Mouse (Mus musculus) thymus, adult 2 months (tissue): ENCODE measurements around the gene Sptan1.

ENCODE experiments used
- CTCF ChIP-seq: fragments of 200-500 bp; IDR thresholded peaks from 2 replicates; pipeline ENCODE4 v1.5.1; 2012; ENCODE audit warnings: mild to moderate bottlenecking, control low read depth, low read length, moderate library complexity, borderline replicate concordance; ENCODE audit not compliant: control insufficient read depth, poor library complexity, insufficient read depth; ENCODE audit errors: extremely low read depth
- POLR2A ChIP-seq: fragments of 200-500 bp; IDR thresholded peaks from 2 replicates; pipeline ENCODE4 v1.6.1; 2012; ENCODE audit warnings: mild to moderate bottlenecking, low read length, control low read depth, moderate library complexity; ENCODE audit not compliant: control insufficient read depth, poor library complexity, insufficient read depth; ENCODE audit errors: extremely low read depth

DNA sequence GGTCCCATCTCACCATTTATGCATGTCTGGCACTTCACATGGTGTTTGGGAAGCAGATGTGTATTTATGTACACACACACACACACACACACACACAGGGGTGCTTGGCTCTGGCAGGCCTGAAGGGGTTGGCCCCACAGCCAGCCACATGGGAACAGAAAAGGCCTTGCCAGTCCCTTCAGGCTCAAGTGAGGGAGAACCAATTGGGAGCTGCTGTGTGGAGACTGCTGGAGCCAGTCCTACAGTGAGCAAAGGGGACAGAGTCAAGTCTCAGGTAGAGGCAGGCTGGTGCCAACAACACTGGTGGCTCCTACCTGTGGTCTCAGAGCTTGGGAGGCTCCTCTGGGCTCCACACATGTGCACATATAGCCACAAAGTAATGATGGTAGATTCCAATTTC is 74.3 kb downstream of the Sptan1 start:
- TF ChIP-seq POLR2A (no peak), CTCF (no peak)
